Mouse (Mus musculus): ENCODE results near the gene Il10ra. TPM values are rescaled to one million over a fixed set of nuclear protein-coding genes. Genes with fewer than 3 reads are reported as not detected.

The Il10ra gene
- polyA plus RNA-seq, 1 experiment, result 1.0 TPM

GRCm38 (mm10) chr9:45259065-45259464, 9.9 kb downstream of the Il10ra start:
- TF ChIP-seq POLR2A (IDR thresholded peaks at IDR 0.05; ENCODE audit: control insufficient read depth, low read depth, low read length), result no peak
- no peak for TF ChIP-seq CTCF (IDR thresholded peaks at IDR 0.05; ENCODE audit: control insufficient read depth, insufficient read depth, insufficient replicate concordance, low read depth, low read length)
- no peak overlapping the region for H3K4me3 ChIP-seq (ENCODE audit: control insufficient read depth, low read depth, low read length)
- no peaks in the 10 kb centered on the region for H3K36me3 ChIP-seq (ENCODE audit: control insufficient read depth, insufficient read depth, low read length)

GRCm38 (mm10) chr9:45255967-45256366, 13.0 kb downstream of the Il10ra start:
- Histone ChIP-seq H3K36me3 (ENCODE audit: control insufficient read depth, insufficient read depth, low read length) (no peaks in the 10 kb centered on the region), H3K27ac (ENCODE audit: control insufficient read depth, insufficient read depth, low read depth, low read length) (no peak overlapping the region), H3K27me3 (ENCODE audit: control insufficient read depth, insufficient read depth, low read length) (no peaks in the 10 kb centered on the region), H3K4me1 (ENCODE audit: control insufficient read depth, insufficient read depth, low read length) (no peaks in the 10 kb centered on the region), H3K4me3 (ENCODE audit: control insufficient read depth, low read depth, low read length) (no peak overlapping the region)
- TF ChIP-seq CTCF (IDR thresholded peaks at IDR 0.05; ENCODE audit: control insufficient read depth, insufficient read depth, insufficient replicate concordance, low read depth, low read length) (no peak), POLR2A (IDR thresholded peaks at IDR 0.05; ENCODE audit: control insufficient read depth, low read depth, low read length) (no peak)

More at GRCm38 (mm10) chr9:45259065-45259464, 9.9 kb downstream of the Il10ra start:
- Histone ChIP-seq H3K4me1 (ENCODE audit: control insufficient read depth, insufficient read depth, low read length) (no peaks in the 10 kb centered on the region), H3K27ac (ENCODE audit: control insufficient read depth, insufficient read depth, low read depth, low read length) (no peak overlapping the region), H3K27me3 (ENCODE audit: control insufficient read depth, insufficient read depth, low read length) (no peaks in the 10 kb centered on the region)

DNA sequence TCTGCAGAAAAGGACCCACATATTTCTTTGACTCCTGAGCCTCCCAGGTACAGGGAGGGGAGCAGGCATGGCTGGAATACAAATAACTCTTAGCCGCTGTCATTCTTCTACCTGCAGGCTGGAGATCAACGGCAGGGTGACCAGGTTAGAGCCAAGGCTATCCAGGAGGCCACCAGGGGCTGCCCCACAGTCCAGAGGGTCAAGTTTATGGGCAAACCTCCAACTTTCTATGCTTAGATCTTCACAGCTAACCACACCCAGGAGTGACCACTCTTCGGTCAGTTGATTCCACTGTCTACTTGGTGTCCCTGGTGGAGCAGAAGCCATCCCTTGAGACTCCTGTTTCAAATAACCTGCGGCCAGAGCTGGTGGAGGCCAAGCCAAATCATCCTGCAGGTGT, 13.5 kb downstream of the Il10ra start:
- H3K4me3 ChIP-seq (ENCODE audit: control insufficient read depth, low read depth, low read length), result no peak overlapping the region
- no peaks in the 10 kb centered on the region for H3K4me1 ChIP-seq (ENCODE audit: control insufficient read depth, insufficient read depth, low read length)
- TF ChIP-seq CTCF (IDR thresholded peaks at IDR 0.05; ENCODE audit: control insufficient read depth, insufficient read depth, insufficient replicate concordance, low read depth, low read length) (no peak), POLR2A (IDR thresholded peaks at IDR 0.05; ENCODE audit: control insufficient read depth, low read depth, low read length) (no peak)

GRCm38 (mm10) chr9:45254605-45255004, 14.3 kb downstream of the Il10ra start:
- no peak for TF ChIP-seq POLR2A (IDR thresholded peaks at IDR 0.05; ENCODE audit: control insufficient read depth, low read depth, low read length)
- no peak for TF ChIP-seq CTCF (IDR thresholded peaks at IDR 0.05; ENCODE audit: control insufficient read depth, insufficient read depth, insufficient replicate concordance, low read depth, low read length)
- H3K4me3 ChIP-seq (ENCODE audit: control insufficient read depth, low read depth, low read length), result no peak overlapping the region
- H3K27ac ChIP-seq (ENCODE audit: control insufficient read depth, insufficient read depth, low read depth, low read length), result no peak overlapping the region
- no peaks in the 10 kb centered on the region for H3K27me3 ChIP-seq (ENCODE audit: control insufficient read depth, insufficient read depth, low read length)
- no peaks in the 10 kb centered on the region for H3K36me3 ChIP-seq (ENCODE audit: control insufficient read depth, insufficient read depth, low read length)
- H3K4me1 ChIP-seq (ENCODE audit: control insufficient read depth, insufficient read depth, low read length), result no peaks in the 10 kb centered on the region

More for the DNA sequence above, 13.5 kb downstream of the Il10ra start:
- no peaks in the 10 kb centered on the region for H3K36me3 ChIP-seq (ENCODE audit: control insufficient read depth, insufficient read depth, low read length)
- no peaks in the 10 kb centered on the region for H3K27me3 ChIP-seq (ENCODE audit: control insufficient read depth, insufficient read depth, low read length)
- H3K27ac ChIP-seq (ENCODE audit: control insufficient read depth, insufficient read depth, low read depth, low read length), result no peak overlapping the region

GRCm38 (mm10) chr9:45254021-45254420, 14.9 kb downstream of the Il10ra start:
- Histone ChIP-seq H3K27ac (ENCODE audit: control insufficient read depth, insufficient read depth, low read depth, low read length) (no peak overlapping the region), H3K4me1 (ENCODE audit: control insufficient read depth, insufficient read depth, low read length) (no peaks in the 10 kb centered on the region), H3K4me3 (ENCODE audit: control insufficient read depth, low read depth, low read length) (no peak overlapping the region), H3K36me3 (ENCODE audit: control insufficient read depth, insufficient read depth, low read length) (no peaks in the 10 kb centered on the region), H3K27me3 (ENCODE audit: control insufficient read depth, insufficient read depth, low read length) (no peaks in the 10 kb centered on the region)
- TF ChIP-seq POLR2A (IDR thresholded peaks at IDR 0.05; ENCODE audit: control insufficient read depth, low read depth, low read length) (no peak), CTCF (IDR thresholded peaks at IDR 0.05; ENCODE audit: control insufficient read depth, insufficient read depth, insufficient replicate concordance, low read depth, low read length) (no peak)

- H3K4me1 ChIP-seq (ENCODE audit: control insufficient read depth, insufficient read depth, low read length), result no peaks in the 10 kb centered on the region
- H3K36me3 ChIP-seq (ENCODE audit: control insufficient read depth, insufficient read depth, low read length), result no peaks in the 10 kb centered on the region
- H3K27me3 ChIP-seq (ENCODE audit: control insufficient read depth, insufficient read depth, low read length), result no peaks in the 10 kb centered on the region
- TF ChIP-seq POLR2A (IDR thresholded peaks at IDR 0.05; ENCODE audit: control insufficient read depth, low read depth, low read length) (no peak), CTCF (IDR thresholded peaks at IDR 0.05; ENCODE audit: control insufficient read depth, insufficient read depth, insufficient replicate concordance, low read depth, low read length) (no peak)
- no peak overlapping the region for H3K4me3 ChIP-seq (ENCODE audit: control insufficient read depth, low read depth, low read length)
- H3K27ac ChIP-seq (ENCODE audit: control insufficient read depth, insufficient read depth, low read depth, low read length), result no peak overlapping the region
Observed at GRCm38 (mm10) chr9:45252395-45252794, 16.6 kb downstream of the Il10ra start.

DNA sequence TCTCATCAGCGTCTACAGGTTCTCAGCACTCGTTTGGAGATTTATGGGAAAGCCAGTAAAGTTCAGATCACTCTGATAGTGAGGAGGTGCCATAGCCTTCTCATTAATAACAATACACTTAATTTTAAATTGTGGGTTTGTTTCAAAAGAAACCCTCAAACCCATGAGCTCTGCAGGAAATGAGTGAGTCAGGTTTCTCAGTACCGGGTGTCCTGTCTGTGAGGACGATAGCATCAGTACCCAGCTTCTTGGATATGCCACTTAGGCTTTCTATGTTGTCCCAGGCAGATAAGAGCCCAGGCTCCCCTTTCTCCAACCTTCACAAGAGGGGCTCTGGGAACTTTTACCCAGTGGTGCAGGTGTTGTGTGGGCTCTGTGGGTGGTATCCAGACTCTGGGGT, 17.0 kb downstream of the Il10ra start:
- no peaks in the 10 kb centered on the region for H3K4me1 ChIP-seq (ENCODE audit: control insufficient read depth, insufficient read depth, low read length)
- H3K27me3 ChIP-seq (ENCODE audit: control insufficient read depth, insufficient read depth, low read length), result no peaks in the 10 kb centered on the region
- H3K36me3 ChIP-seq (ENCODE audit: control insufficient read depth, insufficient read depth, low read length), result no peaks in the 10 kb centered on the region
- H3K4me3 ChIP-seq (ENCODE audit: control insufficient read depth, low read depth, low read length), result no peak overlapping the region
- no peak overlapping the region for H3K27ac ChIP-seq (ENCODE audit: control insufficient read depth, insufficient read depth, low read depth, low read length)
- no peak for TF ChIP-seq POLR2A (IDR thresholded peaks at IDR 0.05; ENCODE audit: control insufficient read depth, low read depth, low read length)
- TF ChIP-seq CTCF (IDR thresholded peaks at IDR 0.05; ENCODE audit: control insufficient read depth, insufficient read depth, insufficient replicate concordance, low read depth, low read length), result no peak

DNA sequence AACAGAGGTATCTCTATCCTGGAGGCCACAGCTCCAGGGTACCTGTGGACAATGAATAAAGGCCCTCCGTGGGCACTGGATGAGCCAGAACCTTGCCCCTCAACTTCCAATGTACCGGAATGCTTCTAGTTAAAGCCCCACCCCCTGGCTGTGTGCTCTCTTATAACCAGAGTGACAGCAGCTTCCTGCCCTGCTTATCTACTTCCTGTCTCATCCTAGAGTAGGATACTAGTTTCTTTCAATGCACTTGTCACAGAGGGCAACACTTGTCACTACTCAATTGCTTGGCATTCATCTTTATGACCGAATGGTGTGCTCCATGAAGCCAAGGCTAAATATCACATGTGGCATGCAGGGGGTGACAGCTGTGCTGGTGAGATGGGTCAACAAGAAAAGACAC, 17.7 kb downstream of the Il10ra start:
- Histone ChIP-seq H3K4me1 (ENCODE audit: control insufficient read depth, insufficient read depth, low read length) (no peaks in the 10 kb centered on the region), H3K27ac (ENCODE audit: control insufficient read depth, insufficient read depth, low read depth, low read length) (no peak overlapping the region), H3K36me3 (ENCODE audit: control insufficient read depth, insufficient read depth, low read length) (no peaks in the 10 kb centered on the region), H3K4me3 (ENCODE audit: control insufficient read depth, low read depth, low read length) (no peak overlapping the region), H3K27me3 (ENCODE audit: control insufficient read depth, insufficient read depth, low read length) (no peaks in the 10 kb centered on the region)
- no peak for TF ChIP-seq POLR2A (IDR thresholded peaks at IDR 0.05; ENCODE audit: control insufficient read depth, low read depth, low read length)
- TF ChIP-seq CTCF (IDR thresholded peaks at IDR 0.05; ENCODE audit: control insufficient read depth, insufficient read depth, insufficient replicate concordance, low read depth, low read length), result no peak

Measured in testis, adult 2 months (tissue).